Mouse (Mus musculus): Measurements from ENCODE around the gene Btbd8. TPM values are rescaled to one million over a fixed set of nuclear protein-coding genes. Genes with fewer than 3 reads are reported as not detected.

The Btbd8 gene
- 1 to 10 TPM; 4.5 to 6.2 TPM for total RNA-seq (2021)

- intact Hi-C loops (cut with DNase I), result loop anchor here (5.0 kb wide), 1 partner anchor 75 kb away; no protein-coding TSS in a partner anchor
- DNase-seq, result peak; percentile 94
These were observed at the start of gene Btbd8 for GRCm38 (mm10) chr5:107437464-107438281. Btbd8 (plus strand) TSS chr5:107437997.

GRCm38 (mm10) chr5:107389373-107389772 lies 48.4 kb upstream of the Btbd8 start:
- DNase-seq, result no peak
- intact Hi-C loops (cut with DNase I), result no loop called here

- intact Hi-C loops (cut with DNase I), result no loop called here
- DNase-seq, result no peak
These were observed 43.4 kb upstream of the Btbd8 start for GRCm38 (mm10) chr5:107394437-107394836.

DNA sequence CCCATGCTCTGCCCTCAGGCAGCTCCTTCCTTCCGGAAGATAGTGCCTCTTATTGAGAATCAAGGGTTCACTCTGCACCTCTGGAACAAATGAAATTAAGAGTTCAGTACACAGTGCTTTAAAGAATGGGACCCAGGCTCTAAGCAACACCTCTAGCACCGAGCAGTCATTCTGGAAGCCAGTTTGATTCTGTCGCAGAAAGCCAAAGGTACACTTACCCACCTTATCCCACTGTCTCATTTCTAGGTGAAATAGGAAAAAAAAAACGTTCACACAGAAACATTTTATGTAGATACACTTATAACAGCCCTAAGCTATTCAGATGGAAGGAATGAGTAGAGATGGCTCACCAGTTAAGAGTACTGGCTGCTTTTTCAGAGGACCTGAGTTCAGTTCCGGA lies 35.4 kb upstream of the Btbd8 start, which contains the start of gene Ephx4:
TSS of gene Ephx4 (plus strand) at position 301 of the 400 bp plus-strand sequence.
- no peak for DNase-seq
- intact Hi-C loops (cut with DNase I), result no loop called here

DNA sequence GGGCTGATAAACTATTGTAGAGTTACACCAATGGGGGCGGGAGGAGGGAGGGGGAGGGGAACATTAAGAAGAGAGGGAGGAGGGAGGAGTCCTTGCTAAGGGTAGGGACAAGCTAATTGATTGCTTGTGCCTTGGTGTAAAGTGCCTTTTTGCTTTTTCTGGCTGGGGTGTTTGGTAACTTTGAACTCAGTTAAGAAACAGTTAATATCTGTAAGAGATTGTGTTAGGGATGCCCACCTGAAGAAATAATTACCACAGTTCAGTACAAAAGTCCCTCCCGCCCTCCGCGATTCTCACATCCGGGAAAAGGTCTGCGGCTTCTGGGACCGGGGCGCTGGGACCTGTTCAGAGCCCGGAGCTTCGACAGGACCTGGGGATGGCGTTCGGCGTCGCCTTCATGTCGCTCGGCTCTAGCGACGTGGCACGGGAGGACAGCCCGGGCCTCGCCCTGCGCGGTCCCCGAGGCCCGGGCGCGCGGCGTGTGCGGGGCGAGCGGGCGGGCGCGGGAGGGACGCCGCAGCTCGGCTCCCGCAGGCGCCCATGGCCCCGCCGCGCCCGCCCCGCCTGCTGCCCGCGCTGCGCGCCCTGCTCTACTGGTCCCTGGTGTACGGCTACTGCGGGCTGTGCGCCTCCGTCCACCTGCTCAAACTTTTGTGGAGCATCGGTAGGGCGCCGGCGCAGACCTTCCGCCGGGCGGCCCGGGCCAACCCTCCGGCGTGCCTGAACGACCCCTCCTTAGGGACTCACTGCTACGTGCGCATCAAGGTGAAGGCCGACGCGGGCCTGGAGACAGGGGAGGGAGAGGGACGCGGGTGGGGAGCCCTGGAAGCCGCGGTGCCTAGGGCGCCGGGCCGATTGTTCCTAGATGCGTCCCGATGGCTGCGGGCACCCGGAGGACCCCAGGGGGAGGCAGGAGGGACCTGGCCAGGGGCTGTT lies 34.5 kb upstream of the Btbd8 start:
- peak; percentile 1 to 6 for DNase-seq
- intact Hi-C loops (cut with DNase I), result no loop called here

- intact Hi-C loops (cut with DNase I), result no loop called here
- no peak for DNase-seq
These were observed 33.7 kb upstream of the Btbd8 start for GRCm38 (mm10) chr5:107403947-107404684.

DNA sequence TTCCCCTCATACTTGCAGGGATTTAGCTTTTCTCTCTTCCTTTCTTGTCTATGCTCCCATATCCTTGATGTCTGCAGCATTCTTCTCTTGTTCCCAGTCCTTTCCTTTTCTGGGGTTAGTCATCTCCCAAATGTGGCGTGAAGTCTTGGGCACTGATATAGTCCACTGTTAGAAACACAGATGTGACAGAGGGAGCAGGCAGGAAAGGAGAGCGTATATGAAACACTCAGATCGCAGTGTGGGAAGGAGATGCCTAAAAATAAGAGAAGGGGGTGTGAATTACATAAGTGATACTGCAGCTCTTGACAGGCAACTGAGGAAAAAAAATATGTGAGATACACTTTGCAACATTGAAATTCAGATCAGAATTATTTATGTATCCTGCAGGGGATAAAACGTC lies 32.4 kb upstream of the Btbd8 start:
- DNase-seq, result no peak
- intact Hi-C loops (cut with DNase I), result no loop called here

GRCm38 (mm10) chr5:107410305-107410704 lies 27.5 kb upstream of the Btbd8 start:
- DNase-seq, result no peak
- intact Hi-C loops (cut with DNase I), result no loop called here

GRCm38 (mm10) chr5:107411326-107411725 lies 26.5 kb upstream of the Btbd8 start:
- DNase-seq, result no peak
- intact Hi-C loops (cut with DNase I), result no loop called here

DNA sequence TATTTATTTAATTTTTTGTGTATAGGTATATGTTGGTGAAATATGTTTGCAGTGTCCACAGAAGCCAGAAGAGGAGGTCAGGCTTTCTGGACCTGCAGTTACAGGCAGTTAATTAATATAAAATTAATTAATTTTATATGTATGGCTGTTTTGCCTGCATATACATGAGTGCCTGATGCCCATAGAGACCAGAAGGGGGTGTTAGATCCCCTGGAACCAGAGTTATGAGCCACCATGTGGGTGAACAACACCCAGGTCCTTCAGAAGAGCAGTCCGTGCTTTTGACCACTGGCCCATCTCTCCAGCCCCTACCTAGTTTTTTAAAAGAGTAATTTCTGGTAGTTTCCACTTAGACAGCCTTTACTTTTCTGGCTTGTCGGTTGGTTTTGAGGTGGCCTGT lies 25.5 kb upstream of the Btbd8 start:
- intact Hi-C loops (cut with DNase I), result no loop called here
- DNase-seq, result no peak

DNA sequence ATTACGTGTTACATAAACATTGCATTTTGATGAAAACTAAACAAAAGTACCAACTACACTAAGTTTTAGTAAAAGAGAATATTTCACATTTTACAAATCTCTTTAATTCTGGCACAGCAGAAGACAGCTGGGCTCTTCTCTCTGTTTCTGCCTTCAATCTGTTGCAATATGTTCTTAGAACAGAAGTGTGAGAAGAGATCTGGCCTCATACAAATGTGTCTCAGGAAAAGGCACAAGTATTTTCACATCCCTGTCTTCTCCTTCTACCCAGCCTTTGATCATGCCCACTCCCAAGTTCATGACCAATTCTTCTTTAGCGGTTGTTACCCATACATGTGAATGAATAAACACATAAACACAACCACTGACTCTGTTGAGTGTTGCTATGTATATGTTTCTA lies 22.7 kb upstream of the Btbd8 start:
- intact Hi-C loops (cut with DNase I), result no loop called here
- no peak for DNase-seq

GRCm38 (mm10) chr5:107421676-107422075 lies 16.1 kb upstream of the Btbd8 start:
- no peak for DNase-seq
- intact Hi-C loops (cut with DNase I), result no loop called here

- intact Hi-C loops (cut with DNase I), result no loop called here
These were observed 6.5 kb upstream of the Btbd8 start, which contains the start of gene Lpcat2b for GRCm38 (mm10) chr5:107431249-107431648. Lpcat2b (plus strand) TSS chr5:107431549.

GRCm38 (mm10) chr5:107434001-107434400 lies 3.8 kb upstream of the Btbd8 start:
- intact Hi-C loops (cut with DNase I), result no loop called here
- DNase-seq, result no peak

More at GRCm38 (mm10) chr5:107431249-107431648, 6.5 kb upstream of the Btbd8 start, which contains the start of gene Lpcat2b:
- DNase-seq, result no peak

GRCm38 (mm10) chr5:107436185-107436584 lies 1.6 kb upstream of the Btbd8 start:
- no peak for DNase-seq
- intact Hi-C loops (cut with DNase I), result loop anchor here (5.0 kb wide), 1 partner anchor 74 kb away; no protein-coding TSS in a partner anchor

DNA sequence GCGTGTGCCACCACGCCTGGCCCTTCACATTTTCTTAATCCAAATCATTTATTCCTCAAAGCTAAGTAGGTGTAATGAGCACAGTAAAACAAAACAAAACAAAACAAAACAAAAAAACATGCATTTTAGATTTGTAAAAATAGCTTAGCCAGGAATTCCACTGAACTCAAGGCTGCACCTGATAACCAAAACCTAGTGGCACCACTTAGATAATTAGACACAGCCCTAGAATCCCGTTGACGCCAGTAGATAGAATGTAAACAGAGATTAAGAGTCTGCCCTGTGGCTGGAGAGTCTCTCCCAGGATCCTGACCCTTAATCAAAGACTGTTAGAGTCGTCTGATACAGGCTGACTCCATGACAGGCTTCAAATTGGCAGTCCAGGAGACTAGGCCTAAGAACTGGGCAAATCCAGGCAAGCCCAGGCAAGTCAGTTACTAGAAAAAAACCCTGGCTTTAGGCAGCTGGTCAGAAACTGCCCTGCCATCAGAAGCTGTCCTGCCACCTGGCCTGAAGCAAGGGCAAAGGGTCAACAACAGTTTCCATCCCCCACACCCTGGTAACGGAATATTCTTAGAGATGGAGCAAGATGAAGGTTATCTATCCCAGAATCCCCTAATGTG lies 1.1 kb upstream of the Btbd8 start:
- intact Hi-C loops (cut with DNase I), result loop anchor here (5.0 kb wide), 1 partner anchor 74 kb away; no protein-coding TSS in a partner anchor

DNA sequence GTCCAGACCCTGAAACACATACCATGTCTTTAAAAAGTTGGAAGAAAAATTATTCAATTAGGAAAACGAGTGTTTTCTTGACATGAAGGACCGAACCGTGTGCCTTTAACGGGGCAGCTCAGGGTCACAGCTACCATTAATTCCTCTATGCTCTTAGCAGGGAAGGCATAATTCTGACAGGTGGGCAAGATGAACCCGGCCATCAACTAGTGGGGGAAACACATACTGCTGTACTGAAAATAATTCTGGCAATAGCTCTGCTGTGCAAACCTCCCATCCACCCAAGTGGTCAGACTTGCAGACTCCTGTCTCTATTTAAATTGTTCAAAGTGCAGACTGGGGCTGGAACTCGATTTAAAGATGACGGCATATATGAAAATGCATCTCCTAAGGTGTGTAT lies 556 bp downstream of the Btbd8 start:
- intact Hi-C loops (cut with DNase I), result loop anchor here (5.0 kb wide), 1 partner anchor 76 kb away; no protein-coding TSS in a partner anchor
- DNase-seq, result no peak

More for the DNA sequence above, 1.1 kb upstream of the Btbd8 start:
- no peak for DNase-seq

DNA sequence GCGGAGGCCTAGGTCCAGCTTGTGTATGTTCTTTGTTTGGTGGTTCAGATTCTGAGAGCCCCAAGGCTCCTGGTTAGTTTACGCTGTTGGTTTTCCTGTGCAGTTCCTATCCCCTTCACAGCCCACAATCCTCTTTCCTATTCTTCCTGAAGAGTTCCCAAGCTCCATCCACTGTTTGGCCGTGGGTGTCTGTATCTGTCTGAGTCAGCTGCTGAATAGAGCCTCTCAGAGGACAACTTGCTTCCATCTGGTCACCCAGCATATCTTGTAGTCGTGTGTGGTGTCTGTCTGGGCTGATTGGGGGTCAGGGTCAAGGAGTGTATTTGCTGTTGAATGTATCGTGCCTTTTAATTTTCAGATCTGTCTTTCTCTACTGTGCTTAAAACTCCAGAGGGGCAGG lies 4.1 kb downstream of the Btbd8 start:
- no peak for DNase-seq
- intact Hi-C loops (cut with DNase I), result no loop called here

GRCm38 (mm10) chr5:107444251-107444650 lies 6.5 kb downstream of the Btbd8 start:
- no peak for DNase-seq
- intact Hi-C loops (cut with DNase I), result no loop called here

DNA sequence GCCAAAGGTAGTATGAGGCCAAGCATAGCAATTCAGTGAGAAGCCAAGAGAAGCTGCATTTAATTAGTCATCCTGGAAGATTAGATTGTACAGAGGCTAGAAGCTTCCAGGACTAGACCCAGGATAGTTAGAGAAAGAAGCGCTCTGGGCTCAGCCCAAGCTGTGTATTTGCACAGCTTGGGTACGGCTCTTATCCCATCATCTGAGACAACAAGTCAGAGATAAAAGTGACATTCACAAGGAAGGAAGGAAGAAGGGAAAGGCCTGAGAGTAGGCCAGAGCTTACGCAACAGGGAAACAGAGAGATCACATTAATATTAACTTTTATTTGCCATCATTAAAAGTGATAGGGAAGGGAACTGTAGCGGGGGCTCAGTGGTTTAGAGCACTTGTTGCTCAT lies 10.2 kb downstream of the Btbd8 start:
- no peak for DNase-seq
- intact Hi-C loops (cut with DNase I), result no loop called here
